Mouse (Mus musculus) stomach, embryonic 16.5 days (tissue): Measurements from ENCODE around the gene Usp37. TPM values are rescaled to one million over a fixed set of nuclear protein-coding genes. Genes with fewer than 3 reads are reported as not detected.
A peak's percentile ranks its signal among the peaks of the same experiment; 100 is the strongest.

Experiments used
- ATAC-seq: fragments of 200-750 bp; cut with Nextera tagmentation; 2 replicates; pipeline ENCODE4 v1.8.0; 2017; ENCODE audit warnings: moderate number of reproducible peaks, moderate TSS enrichment; ENCODE audit not compliant: insufficient read depth, low FRiP score
- H3K27ac ChIP-seq: fragments of 300-500 bp; sonication (generic); 2 replicates; pipeline ENCODE4 v1.5.1; 2014; ENCODE audit warnings: low read length
- H3K27me3 ChIP-seq: fragments of 300-500 bp; sonication (generic); 2 replicates; pipeline ENCODE4 v1.6.1; 2014; ENCODE audit warnings: low read length, control low read depth, mixed read lengths; ENCODE audit not compliant: control insufficient read depth, insufficient read depth
- H3K36me3 ChIP-seq: fragments of 300-500 bp; sonication (generic); 2 replicates; pipeline ENCODE4 v1.6.1; 2014; ENCODE audit warnings: low read length; ENCODE audit not compliant: control insufficient read depth, insufficient read depth
- H3K4me1 ChIP-seq: fragments of 300-500 bp; sonication (generic); 2 replicates; pipeline ENCODE4 v1.6.1; 2014; ENCODE audit warnings: low read length, control low read depth, mixed read lengths; ENCODE audit not compliant: control insufficient read depth, insufficient read depth
- H3K4me2 ChIP-seq: fragments of 300-500 bp; sonication (generic); 2 replicates; pipeline ENCODE4 v1.6.1; 2014; ENCODE audit warnings: low read depth, low read length, mixed read lengths
- H3K4me3 ChIP-seq: fragments of 300-500 bp; sonication (generic); replicated peaks from 2 replicates; pipeline ENCODE4 v1.5.1; 2014; ENCODE audit warnings: mild to moderate bottlenecking, low read length
- H3K9ac ChIP-seq: fragments of 300-500 bp; sonication (generic); 2 replicates; pipeline ENCODE4 v1.6.1; 2014; ENCODE audit warnings: low read length
- H3K9me3 ChIP-seq: fragments of 300-500 bp; sonication (generic); replicated peaks from 2 replicates; pipeline ENCODE4 v1.6.1; 2016; ENCODE audit warnings: low read length, control low read depth; ENCODE audit not compliant: control insufficient read depth
- WGBS: fragments of 180-500 bp; shearing (Covaris S2); extraction: QIAGEN DNeasy Blood & Tissue Kit; methylation state at CpG from one replicate; pipeline ENCODE4 v1.1.7; 2014; 5-methylcytosine and 5-hydroxymethylcytosine counted together
- polyA plus RNA-seq: library from polyadenylated mRNA; unstranded; fragments of >200 nt; fragmentation: Nextera tagmentation; extraction: Ambion mirVana; gene quantifications from 2 replicates; pipeline ENCODE4 v1.2.1, GENCODE M21; 2015

The Usp37 gene
- polyA plus RNA-seq, 1 experiment from 2014 or later: 27.0 TPM

DNA sequence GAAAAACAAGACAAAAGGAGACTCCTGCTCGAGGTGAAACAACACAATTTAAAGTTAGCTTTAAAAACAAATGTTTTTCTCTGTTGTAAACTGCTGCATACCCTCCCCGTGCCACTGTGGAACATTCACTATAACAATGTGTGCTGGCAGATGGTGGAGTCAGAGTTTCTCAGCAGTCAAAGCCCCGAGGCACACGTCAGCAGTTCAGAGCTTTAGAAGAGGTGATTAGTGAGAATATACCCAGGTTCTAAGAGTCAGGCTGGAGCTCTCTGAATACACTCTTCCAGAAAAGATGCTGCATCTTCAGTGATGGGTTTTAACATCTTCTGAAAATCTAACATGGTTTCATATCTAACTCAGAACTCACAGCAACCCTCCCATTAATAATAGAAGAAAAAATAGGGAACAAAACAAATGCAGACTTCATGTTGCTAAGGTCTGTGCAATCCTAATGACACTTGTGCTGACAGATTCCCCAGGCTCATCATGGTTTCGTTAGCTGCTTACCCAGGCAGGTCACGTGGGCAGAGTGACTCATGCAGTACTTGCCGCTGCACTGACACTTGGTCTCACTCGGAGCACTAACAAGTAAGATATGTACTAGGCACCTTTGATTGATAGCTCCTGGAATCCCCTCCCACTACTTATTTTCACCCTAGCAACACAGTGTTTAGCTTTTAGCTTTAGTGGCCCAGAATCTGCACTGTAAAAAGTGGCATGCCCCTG is 106.2 kb downstream of the Usp37 start:
- H3K9me3 ChIP-seq: no peaks in the 10 kb centered on the region
- H3K27me3 ChIP-seq: no peaks in the 10 kb centered on the region
- no peak overlapping the region for H3K9ac ChIP-seq
- peak; percentile 66; the same call in 1 of the 2 replicates for ATAC-seq
- no peak overlapping the region for H3K4me3 ChIP-seq
- no peak overlapping the region for H3K27ac ChIP-seq
- 53% methylated on average over 8 of the region's 8 CpGs for WGBS
- H3K36me3 ChIP-seq: peaks cover 2% of the 10 kb centered on the region; the same call in 1 of the 2 replicates
- 0 out of 2 replicates have a peak, but pooled peaks cover 6% of the 10 kb centered on the region for H3K4me1 ChIP-seq
- H3K4me2 ChIP-seq: no peak overlapping the region

- H3K27ac ChIP-seq: peak overlapping the region; percentile 56
- ATAC-seq: peak; percentile 79; the same call in 1 of the 2 replicates
- no peak overlapping the region for H3K9ac ChIP-seq
Measured at GRCm38 (mm10) chr1:74435563-74435962, 108.5 kb downstream of the Usp37 start.

GRCm38 (mm10) chr1:74434596-74434995 is 109.5 kb downstream of the Usp37 start:
- 0 out of 2 replicates have a peak, but pooled peaks have one; percentile 27 for ATAC-seq
- H3K27ac ChIP-seq: peak overlapping the region; percentile 74
- H3K36me3 ChIP-seq: no peaks in the 10 kb centered on the region

More at GRCm38 (mm10) chr1:74435563-74435962, 108.5 kb downstream of the Usp37 start:
- peaks cover 1% of the 10 kb centered on the region; the same call in 1 of the 2 replicates for H3K36me3 ChIP-seq
- no peak overlapping the region for H3K4me2 ChIP-seq
- 0 out of 2 replicates have a peak, but pooled peaks cover 6% of the 10 kb centered on the region for H3K4me1 ChIP-seq
- no peak overlapping the region for H3K4me3 ChIP-seq
- H3K9me3 ChIP-seq: no peaks in the 10 kb centered on the region
- WGBS: 55% methylated on average over 6 of the region's 6 CpGs
- H3K27me3 ChIP-seq: no peaks in the 10 kb centered on the region

GRCm38 (mm10) chr1:74433220-74433619 is 110.9 kb downstream of the Usp37 start:
- Histone ChIP-seq H3K9ac (no peak overlapping the region), H3K36me3 (no peaks in the 10 kb centered on the region), H3K4me1 (0 out of 2 replicates have a peak, but pooled peaks cover 6% of the 10 kb centered on the region), H3K4me2 (no peak overlapping the region), H3K4me3 (no peak overlapping the region), H3K27me3 (no peaks in the 10 kb centered on the region), H3K27ac (no peak overlapping the region; the same call in 1 of the 2 replicates), H3K9me3 (no peaks in the 10 kb centered on the region)
- ATAC-seq: peak; percentile 48; the same call in 1 of the 2 replicates
- 75% methylated on average over 6 of the region's 6 CpGs for WGBS

More at GRCm38 (mm10) chr1:74434596-74434995, 109.5 kb downstream of the Usp37 start:
- no peaks in the 10 kb centered on the region for H3K9me3 ChIP-seq
- H3K4me3 ChIP-seq: no peak overlapping the region
- 0 out of 2 replicates have a peak, but pooled peaks cover 6% of the 10 kb centered on the region for H3K4me1 ChIP-seq
- H3K9ac ChIP-seq: no peak overlapping the region
- H3K27me3 ChIP-seq: no peaks in the 10 kb centered on the region
- 39% methylated on average over 5 of the region's 5 CpGs for WGBS
- H3K4me2 ChIP-seq: no peak overlapping the region

DNA sequence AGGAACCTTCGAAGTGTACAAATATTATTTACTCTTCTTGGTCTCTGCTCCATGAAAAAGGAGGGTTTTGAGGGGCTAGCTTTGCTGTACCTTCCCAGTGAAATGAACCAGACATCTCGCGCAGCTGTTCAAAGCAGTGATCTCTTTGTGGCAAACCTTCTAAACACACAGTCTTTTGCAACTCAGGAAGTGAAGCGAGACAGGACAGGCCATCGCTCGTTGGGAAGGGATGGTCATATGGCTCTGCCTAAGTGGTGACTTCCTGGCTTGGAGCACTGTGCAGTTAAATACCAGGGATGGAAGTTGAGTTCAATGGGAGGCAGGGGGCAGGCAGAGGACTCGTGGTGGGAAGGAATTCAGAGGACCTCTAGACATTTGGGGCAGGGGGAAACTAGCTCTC is 118.2 kb downstream of the Usp37 start:
- no peak for ATAC-seq
- no peak overlapping the region for H3K27ac ChIP-seq
- H3K4me1 ChIP-seq: no peaks in the 10 kb centered on the region
- no peaks in the 10 kb centered on the region for H3K36me3 ChIP-seq
- no peak overlapping the region for H3K4me2 ChIP-seq
- 57% methylated on average over 7 of the region's 7 CpGs for WGBS
- no peaks in the 10 kb centered on the region for H3K27me3 ChIP-seq
- H3K4me3 ChIP-seq: no peak overlapping the region
- H3K9me3 ChIP-seq: no peaks in the 10 kb centered on the region
- H3K9ac ChIP-seq: no peak overlapping the region; the same call in 1 of the 2 replicates

DNA sequence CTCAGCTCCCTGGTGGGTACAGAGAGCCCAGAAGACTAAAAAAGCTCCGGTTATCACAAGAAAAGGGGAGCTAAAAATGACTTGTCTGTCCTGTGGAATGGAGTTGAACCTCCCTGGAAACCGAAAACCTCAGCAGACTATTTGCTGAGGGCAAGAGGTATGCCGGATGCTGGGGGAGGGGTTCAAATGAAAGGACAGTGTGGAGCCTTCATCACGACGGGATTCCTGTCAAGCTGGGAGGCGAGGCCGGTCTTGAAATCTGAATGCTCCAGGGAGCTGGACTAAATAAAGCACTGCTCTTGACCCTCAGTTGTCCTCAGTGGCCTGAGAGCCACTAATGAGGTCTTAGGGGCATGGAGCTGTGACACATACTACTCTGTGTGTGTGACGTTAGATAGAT is 120.9 kb downstream of the Usp37 start:
- Histone ChIP-seq H3K4me2 (no peak overlapping the region), H3K9ac (no peak overlapping the region; the same call in 1 of the 2 replicates), H3K9me3 (no peaks in the 10 kb centered on the region), H3K4me3 (no peak overlapping the region), H3K36me3 (no peaks in the 10 kb centered on the region), H3K4me1 (no peaks in the 10 kb centered on the region), H3K27ac (no peak overlapping the region), H3K27me3 (no peaks in the 10 kb centered on the region)
- 33% methylated on average over 8 of the region's 8 CpGs for WGBS
- no peak for ATAC-seq

GRCm38 (mm10) chr1:74419440-74419794 is 124.7 kb downstream of the Usp37 start:
- Histone ChIP-seq H3K27me3 (no peaks in the 10 kb centered on the region), H3K4me2 (no peak overlapping the region), H3K9ac (no peak overlapping the region), H3K27ac (no peak overlapping the region), H3K4me1 (no peaks in the 10 kb centered on the region), H3K36me3 (no peaks in the 10 kb centered on the region), H3K4me3 (no peak overlapping the region), H3K9me3 (no peaks in the 10 kb centered on the region)
- 52% methylated on average over 9 of the region's 9 CpGs for WGBS
- no peak for ATAC-seq

- Histone ChIP-seq H3K9ac (no peak overlapping the region), H3K27ac (no peak overlapping the region), H3K4me2 (no peak overlapping the region), H3K9me3 (no peaks in the 10 kb centered on the region), H3K4me3 (no peak overlapping the region), H3K4me1 (no peaks in the 10 kb centered on the region), H3K36me3 (no peaks in the 10 kb centered on the region), H3K27me3 (no peaks in the 10 kb centered on the region)
- 75% methylated on average over 17 of the region's 17 CpGs for WGBS
- ATAC-seq: no peak
Measured at GRCm38 (mm10) chr1:74418747-74419439, 125.2 kb downstream of the Usp37 start.

GRCm38 (mm10) chr1:74415143-74415542 is 128.9 kb downstream of the Usp37 start:
- Histone ChIP-seq H3K9ac (no peak overlapping the region), H3K27me3 (no peaks in the 10 kb centered on the region), H3K4me2 (no peak overlapping the region), H3K4me1 (no peaks in the 10 kb centered on the region), H3K9me3 (no peaks in the 10 kb centered on the region), H3K4me3 (no peak overlapping the region), H3K36me3 (no peaks in the 10 kb centered on the region), H3K27ac (no peak overlapping the region)
- WGBS: 45% methylated on average over 4 of the region's 4 CpGs
- ATAC-seq: peak; percentile 53
